Mouse (Mus musculus): ENCODE data around the gene Cacng3. TPM values are rescaled to one million over a fixed set of nuclear protein-coding genes. Genes with fewer than 3 reads are reported as not detected.

Gene Cacng3
- total RNA-seq (2014; rRNA removed) (20.9 and 29.5 TPM in 2 replicates), polyA plus RNA-seq (2015; fragmentation: Nextera tagmentation; extraction: Ambion mirVana) (37.1 and 43.1 TPM in 2 replicates)

GRCm38 (mm10) chr7:122670442-122670872 lies at the start of gene Cacng3:
Gene Cacng3, plus strand, starts transcription at chr7:122670492.
- ATAC-seq (ENCODE audit: low FRiP score): peak; percentile 20; the same call in 1 of the 2 replicates
- Histone ChIP-seq H3K4me1 (ENCODE audit: insufficient read depth, low read length) (0 out of 2 replicates have a peak, but pooled peaks cover 3% of the 10 kb centered on the region), H3K36me3 (ENCODE audit: insufficient read depth, low read length) (no peaks in the 10 kb centered on the region), H3K9ac (replicated peaks; ENCODE audit: low read length, poor library complexity, severe bottlenecking) (peak within 1 kb of the TSS; percentile 47), H3K27ac (ENCODE audit: low read depth, low read length) (0 out of 2 replicates have a peak within 1 kb of the TSS, but pooled peaks have one; percentile 48), H3K9me3 (ENCODE audit: low read length) (no peaks in the 10 kb centered on the region), H3K27me3 (ENCODE audit: insufficient read depth, low read length) (no peaks in the 10 kb centered on the region), H3K4me3 (ENCODE audit: low read depth, low read length) (peak within 1 kb of the TSS; percentile 40), H3K4me2 (ENCODE audit: low read depth, low read length, poor library complexity, severe bottlenecking) (peak within 1 kb of the TSS; percentile 84)
- WGBS: 4% methylated on average over 13 of the region's 13 CpGs
- TF ChIP-seq CTCF (IDR thresholded peaks at IDR 0.05): no peak; the same call in 1 of the 2 replicates
- DNase-seq (ENCODE audit: low spot score): no peak

- Histone ChIP-seq H3K9me3 (ENCODE audit: low read length) (no peaks in the 10 kb centered on the region), H3K4me3 (ENCODE audit: low read depth, low read length) (no peak overlapping the region), H3K27ac (ENCODE audit: low read depth, low read length) (0 out of 2 replicates have a peak overlapping the region, but pooled peaks have one; percentile 12), H3K4me1 (ENCODE audit: insufficient read depth, low read length) (peaks cover 7% of the 10 kb centered on the region; the same call in 1 of the 2 replicates), H3K4me2 (ENCODE audit: low read depth, low read length, poor library complexity, severe bottlenecking) (no peak overlapping the region), H3K27me3 (ENCODE audit: insufficient read depth, low read length) (no peaks in the 10 kb centered on the region), H3K9ac (replicated peaks; ENCODE audit: low read length, poor library complexity, severe bottlenecking) (0 out of 2 replicates have a peak overlapping the region, but pooled peaks have one; percentile 4), H3K36me3 (ENCODE audit: insufficient read depth, low read length) (0 out of 2 replicates have a peak, but pooled peaks cover 5% of the 10 kb centered on the region)
- ATAC-seq (ENCODE audit: low FRiP score): peak; percentile 52; the same call in 1 of the 2 replicates
- 14% methylated on average over 9 of the region's 9 CpGs for WGBS
- TF ChIP-seq CTCF (IDR thresholded peaks at IDR 0.05): peak; percentile 13; the same call in 1 of the 2 replicates
- DNase-seq (ENCODE audit: low spot score): peak; percentile 74
Observed at GRCm38 (mm10) chr7:122622125-122622774, 48.0 kb upstream of the Cacng3 start.

GRCm38 (mm10) chr7:122623753-122624152 lies 46.5 kb upstream of the Cacng3 start:
- Histone ChIP-seq H3K27ac (ENCODE audit: low read depth, low read length) (no peak overlapping the region), H3K9me3 (ENCODE audit: low read length) (no peaks in the 10 kb centered on the region), H3K36me3 (ENCODE audit: insufficient read depth, low read length) (0 out of 2 replicates have a peak, but pooled peaks cover 5% of the 10 kb centered on the region), H3K4me1 (ENCODE audit: insufficient read depth, low read length) (peaks cover 7% of the 10 kb centered on the region; the same call in 1 of the 2 replicates), H3K27me3 (ENCODE audit: insufficient read depth, low read length) (no peaks in the 10 kb centered on the region), H3K4me3 (ENCODE audit: low read depth, low read length) (no peak overlapping the region), H3K9ac (replicated peaks; ENCODE audit: low read length, poor library complexity, severe bottlenecking) (no peak overlapping the region), H3K4me2 (ENCODE audit: low read depth, low read length, poor library complexity, severe bottlenecking) (no peak overlapping the region)
- peak; percentile 25; the same call in 1 of the 2 replicates for TF ChIP-seq CTCF (IDR thresholded peaks at IDR 0.05)
- DNase-seq (ENCODE audit: low spot score) (no peak), ATAC-seq (ENCODE audit: low FRiP score) (no peak)
- 75% methylated on average over 1 of the region's 1 CpGs for WGBS

GRCm38 (mm10) chr7:122628050-122628449 lies 42.2 kb upstream of the Cacng3 start:
- Histone ChIP-seq H3K4me3 (ENCODE audit: low read depth, low read length) (no peak overlapping the region), H3K9ac (replicated peaks; ENCODE audit: low read length, poor library complexity, severe bottlenecking) (no peak overlapping the region), H3K27me3 (ENCODE audit: insufficient read depth, low read length) (no peaks in the 10 kb centered on the region), H3K27ac (ENCODE audit: low read depth, low read length) (no peak overlapping the region), H3K4me2 (ENCODE audit: low read depth, low read length, poor library complexity, severe bottlenecking) (no peak overlapping the region), H3K4me1 (ENCODE audit: insufficient read depth, low read length) (no peaks in the 10 kb centered on the region), H3K9me3 (ENCODE audit: low read length) (no peaks in the 10 kb centered on the region), H3K36me3 (ENCODE audit: insufficient read depth, low read length) (0 out of 2 replicates have a peak, but pooled peaks cover 5% of the 10 kb centered on the region)
- no peak for TF ChIP-seq CTCF (IDR thresholded peaks at IDR 0.05)
- ATAC-seq (ENCODE audit: low FRiP score): no peak
- WGBS: 79% methylated on average over 5 of the region's 5 CpGs
- no peak for DNase-seq (ENCODE audit: low spot score)

GRCm38 (mm10) chr7:122630386-122630785 lies 39.9 kb upstream of the Cacng3 start:
- no peak overlapping the region for H3K4me2 ChIP-seq (ENCODE audit: low read depth, low read length, poor library complexity, severe bottlenecking)
- 93% methylated on average over 2 of the region's 2 CpGs for WGBS
- no peaks in the 10 kb centered on the region for H3K9me3 ChIP-seq (ENCODE audit: low read length)
- no peak for ATAC-seq (ENCODE audit: low FRiP score)
- no peak overlapping the region for H3K9ac ChIP-seq (replicated peaks; ENCODE audit: low read length, poor library complexity, severe bottlenecking)
- no peak overlapping the region for H3K4me3 ChIP-seq (ENCODE audit: low read depth, low read length)
- H3K27ac ChIP-seq (ENCODE audit: low read depth, low read length): no peak overlapping the region
- DNase-seq (ENCODE audit: low spot score): no peak
- H3K27me3 ChIP-seq (ENCODE audit: insufficient read depth, low read length): no peaks in the 10 kb centered on the region
- no peaks in the 10 kb centered on the region for H3K4me1 ChIP-seq (ENCODE audit: insufficient read depth, low read length)
- no peak for TF ChIP-seq CTCF (IDR thresholded peaks at IDR 0.05)
- H3K36me3 ChIP-seq (ENCODE audit: insufficient read depth, low read length): 0 out of 2 replicates have a peak, but pooled peaks cover 5% of the 10 kb centered on the region

- TF ChIP-seq CTCF (IDR thresholded peaks at IDR 0.05): no peak
- 62% methylated on average over 3 of the region's 3 CpGs for WGBS
- Histone ChIP-seq H3K4me2 (ENCODE audit: low read depth, low read length, poor library complexity, severe bottlenecking) (no peak overlapping the region), H3K27me3 (ENCODE audit: insufficient read depth, low read length) (no peaks in the 10 kb centered on the region), H3K36me3 (ENCODE audit: insufficient read depth, low read length) (0 out of 2 replicates have a peak, but pooled peaks cover 5% of the 10 kb centered on the region), H3K4me1 (ENCODE audit: insufficient read depth, low read length) (no peaks in the 10 kb centered on the region), H3K9me3 (ENCODE audit: low read length) (no peaks in the 10 kb centered on the region), H3K27ac (ENCODE audit: low read depth, low read length) (no peak overlapping the region), H3K4me3 (ENCODE audit: low read depth, low read length) (no peak overlapping the region), H3K9ac (replicated peaks; ENCODE audit: low read length, poor library complexity, severe bottlenecking) (no peak overlapping the region)
- ATAC-seq (ENCODE audit: low FRiP score) (no peak), DNase-seq (ENCODE audit: low spot score) (no peak)
Observed at GRCm38 (mm10) chr7:122631151-122631550, 39.1 kb upstream of the Cacng3 start.

All from midbrain, postnatal 0 days (tissue).